Mouse (Mus musculus) adrenal gland, postnatal 14 days (tissue): ENCODE data around the gene Usp21. TPM values are rescaled to one million over a fixed set of nuclear protein-coding genes. Genes with fewer than 3 reads are reported as not detected.

Experiments used
- DNase-seq: peaks from one replicate; pipeline ENCODE4 v3.0.0; 2021; ENCODE audit warnings: mixed read lengths
- total RNA-seq: library from RNA; stranded (reverse); gene quantifications from 2 replicates; pipeline ENCODE4 v1.2.3, GENCODE M21; 2021

The Usp21 gene
- total RNA-seq, 1 experiment from 2014 or later, result 37.2 TPM

GRCm38 (mm10) chr1:171284491-171284890 lies 3.3 kb downstream of the Usp21 start:
- DNase-seq, result no peak

- no peak for DNase-seq
These were observed 4.3 kb downstream of the Usp21 start for GRCm38 (mm10) chr1:171283188-171284160.

- no peak for DNase-seq
These were observed 5.5 kb downstream of the Usp21 start for GRCm38 (mm10) chr1:171282086-171282805.

- peak; percentile 92 for DNase-seq
These were observed 6.3 kb downstream of the Usp21 start for GRCm38 (mm10) chr1:171281528-171281923.

GRCm38 (mm10) chr1:171280916-171281527 lies 6.8 kb downstream of the Usp21 start, which contains the start of gene Ppox:
Gene Ppox, minus strand, starts transcription at chr1:171281186.
- peak; percentile 94 for DNase-seq

- DNase-seq, result peak; percentile 55
These were observed 7.4 kb downstream of the Usp21 start for GRCm38 (mm10) chr1:171280250-171280915.

GRCm38 (mm10) chr1:171279721-171280120 lies 8.1 kb downstream of the Usp21 start:
- DNase-seq, result no peak

- no peak for DNase-seq
These were observed 8.6 kb downstream of the Usp21 start for GRCm38 (mm10) chr1:171279012-171279705.

- no peak for DNase-seq
These were observed 9.4 kb downstream of the Usp21 start for GRCm38 (mm10) chr1:171278436-171278835.

- DNase-seq, result no peak
These were observed 10.1 kb downstream of the Usp21 start for GRCm38 (mm10) chr1:171277736-171278135.

- no peak for DNase-seq
These were observed 11.6 kb downstream of the Usp21 start for GRCm38 (mm10) chr1:171276110-171276748.

GRCm38 (mm10) chr1:171275144-171275734 lies 12.6 kb downstream of the Usp21 start:
- no peak for DNase-seq

GRCm38 (mm10) chr1:171274171-171274570 lies 13.6 kb downstream of the Usp21 start:
- no peak for DNase-seq

GRCm38 (mm10) chr1:171272086-171272485 lies 15.7 kb downstream of the Usp21 start:
- no peak for DNase-seq

- DNase-seq, result no peak
These were observed 16.2 kb downstream of the Usp21 start for GRCm38 (mm10) chr1:171271622-171272021.

GRCm38 (mm10) chr1:171271196-171271595 lies 16.6 kb downstream of the Usp21 start:
- no peak for DNase-seq

- peak; percentile 46 for DNase-seq
These were observed 17.3 kb downstream of the Usp21 start for GRCm38 (mm10) chr1:171270573-171270900.

- DNase-seq, result peak; percentile 98
These were observed 17.8 kb downstream of the Usp21 start, which contains the start of gene B4galt3 for GRCm38 (mm10) chr1:171269848-171270572. Gene B4galt3, plus strand, starts transcription at chr1:171270328.

- no peak for DNase-seq
These were observed 19.4 kb downstream of the Usp21 start for GRCm38 (mm10) chr1:171268341-171268740.
